Mouse (Mus musculus) bone marrow macrophage, adult 2 months (primary cell): ENCODE measurements around the gene Usp21.

ENCODE experiments used
- CTCF ChIP-seq: IDR thresholded peaks from 2 replicates; pipeline ENCODE4 v1.5.1; 2012; ENCODE audit warnings: low read depth, mild to moderate bottlenecking, low read length, moderate library complexity
- POLR2A ChIP-seq: IDR thresholded peaks from 2 replicates; pipeline ENCODE4 v1.6.1; 2012; ENCODE audit warnings: mild to moderate bottlenecking, low read depth, low read length, borderline replicate concordance

GRCm38 (mm10) chr1:171320151-171320550, 32.4 kb upstream of the Usp21 start:
- TF ChIP-seq POLR2A (no peak), CTCF (no peak)
